In genomic region chr12:117837376-117837775, GRCm38 (mm10) we compare ENCODE assay signal across 24 mouse cellular contexts. TPM values are rescaled to one million over a fixed set of nuclear protein-coding genes. Genes with fewer than 3 reads are reported as not detected.
"Had no signal": no experiment of that assay in that cellular context is flagged by ENCODE, and none has a peak within 500 bp of the region (broad histone marks: within the 10 kb centered on the region; RNA-seq: fewer than 3 reads in every experiment).

No protein-coding gene starts in this region.

- ATAC-seq: hindbrain, embryonic 16.5 days; inflammation-experienced regulatory T-cells, adult 6 months; intestine, embryonic 16.5 days had no signal

- DNase-seq: gastrocnemius, adult 2 months; gastrocnemius, postnatal 10 days; gastrocnemius, postnatal 25 days; heart, postnatal 10 days; heart, postnatal 4 days; kidney, adult 11 months; kidney, adult 2 months; kidney, adult 9 months; kidney, postnatal 14 days; kidney, postnatal 4 days had no signal

- H3K9me3 ChIP-seq: heart, embryonic 10.5 days; heart, embryonic 12.5 days; hindbrain, embryonic 10.5 days; hindbrain, embryonic 12.5 days; kidney, embryonic 15.5 days; limb, embryonic 10.5 days; limb, embryonic 12.5 days had no signal

- H3K4me2 ChIP-seq: heart, embryonic 12.5 days; hindbrain, embryonic 12.5 days; hindbrain, embryonic 14.5 days; kidney, embryonic 15.5 days; limb, embryonic 12.5 days had no signal

- H3K4me3 ChIP-seq: gastrocnemius, adult 2 months; heart, embryonic 10.5 days; heart, embryonic 12.5 days; hindbrain, embryonic 10.5 days; hindbrain, embryonic 12.5 days; kidney, embryonic 15.5 days; layer of hippocampus, adult 2 months; left cerebral cortex, adult 2 months; limb, embryonic 10.5 days; limb, embryonic 12.5 days had no signal

- H3K4me1 ChIP-seq: heart, embryonic 10.5 days; heart, embryonic 12.5 days; hindbrain, embryonic 12.5 days; kidney, embryonic 15.5 days; limb, embryonic 10.5 days; limb, embryonic 12.5 days had no signal

- H3K27ac ChIP-seq: gastrocnemius, adult 2 months; heart, embryonic 10.5 days; hindbrain, embryonic 10.5 days; hindbrain, embryonic 12.5 days; hindbrain, embryonic 14.5 days; kidney, embryonic 15.5 days; kidney, postnatal 0 days; layer of hippocampus, adult 2 months; left cerebral cortex, adult 2 months; limb, embryonic 10.5 days; limb, embryonic 12.5 days had no signal

- H3K9ac ChIP-seq: heart, embryonic 12.5 days; hindbrain, embryonic 12.5 days; hindbrain, embryonic 14.5 days; kidney, embryonic 15.5 days; limb, embryonic 12.5 days had no signal

- H3K36me3 ChIP-seq: heart, embryonic 10.5 days; heart, embryonic 12.5 days; hindbrain, embryonic 10.5 days; hindbrain, embryonic 12.5 days; kidney, embryonic 15.5 days; limb, embryonic 10.5 days; limb, embryonic 12.5 days had no signal

- H3K27me3 ChIP-seq: heart, embryonic 12.5 days; kidney, embryonic 15.5 days; limb, embryonic 12.5 days had no signal

RNA-seq across cellular contexts. Expression of gene Cdca7l, which starts 33.3 kb away (rescaled TPM):
- total RNA-seq: gastrocnemius, adult 2 months had no signal
